Mouse (Mus musculus) midbrain, embryonic 16.5 days (tissue): ENCODE data around the gene Myh2. TPM values are rescaled to one million over a fixed set of nuclear protein-coding genes. Genes with fewer than 3 reads are reported as not detected.

ENCODE experiments used
- ATAC-seq: fragments of 200-750 bp; cut with Nextera tagmentation; 2 replicates; pipeline ENCODE4 v1.8.0; 2017; ENCODE audit warnings: moderate TSS enrichment
- H3K27ac ChIP-seq: fragments of 300-500 bp; sonication (generic); 2 replicates; pipeline ENCODE4 v1.5.1; 2014; ENCODE audit warnings: mild to moderate bottlenecking, low read length, mixed read lengths
- H3K27me3 ChIP-seq: fragments of 300-500 bp; sonication (generic); 2 replicates; pipeline ENCODE4 v1.6.1; 2014; ENCODE audit warnings: low read depth, low read length, mixed read lengths; ENCODE audit not compliant: control insufficient read depth, insufficient read depth
- H3K36me3 ChIP-seq: fragments of 300-500 bp; sonication (generic); 2 replicates; pipeline ENCODE4 v1.6.1; 2014; ENCODE audit warnings: mild to moderate bottlenecking, low read length, moderate library complexity, mixed read lengths; ENCODE audit not compliant: control insufficient read depth, insufficient read depth
- H3K4me1 ChIP-seq: fragments of 300-500 bp; sonication (generic); 2 replicates; pipeline ENCODE4 v1.6.1; 2014; ENCODE audit warnings: mild to moderate bottlenecking, low read length, mixed read lengths; ENCODE audit not compliant: control insufficient read depth, insufficient read depth
- H3K4me2 ChIP-seq: fragments of 300-500 bp; sonication (generic); 2 replicates; pipeline ENCODE4 v1.6.1; 2014; ENCODE audit warnings: mild to moderate bottlenecking, low read length, mixed read lengths
- H3K4me3 ChIP-seq: fragments of 300-500 bp; sonication (generic); 2 replicates; pipeline ENCODE4 v1.5.1; 2014; ENCODE audit warnings: low read depth, mild to moderate bottlenecking, low read length, moderate library complexity, mixed read lengths
- H3K9ac ChIP-seq: fragments of 300-500 bp; sonication (generic); 2 replicates; pipeline ENCODE4 v1.6.1; 2014; ENCODE audit warnings: low read depth, low read length, mixed read lengths
- H3K9me3 ChIP-seq: fragments of 300-500 bp; sonication (generic); replicated peaks from 2 replicates; pipeline ENCODE4 v1.6.1; 2014; ENCODE audit warnings: mild to moderate bottlenecking, low read length, mixed read lengths; ENCODE audit not compliant: control insufficient read depth, poor library complexity, severe bottlenecking
- WGBS: fragments of 180-500 bp; shearing (Covaris S2); extraction: QIAGEN DNeasy Blood & Tissue Kit; methylation state at CpG from one replicate; pipeline ENCODE4 v1.1.7; 2014; 5-methylcytosine and 5-hydroxymethylcytosine counted together
- polyA plus RNA-seq: library from polyadenylated mRNA; unstranded; fragments of >200 nt; fragmentation: Nextera tagmentation; extraction: Ambion mirVana; gene quantifications from 2 replicates; pipeline ENCODE4 v1.2.1, GENCODE M21; 2015

Gene Myh2
- 0.14 and 0.25 TPM in 2 replicates for polyA plus RNA-seq

GRCm38 (mm10) chr11:67170727-67171126 lies at the start of gene Myh2:
Myh2 (plus strand) TSS chr11:67171027.
- no peak for ATAC-seq
- 57% methylated on average over 14 of the region's 14 CpGs for WGBS
- H3K4me2 ChIP-seq: no peak within 1 kb of the TSS
- no peaks in the 10 kb centered on the region for H3K4me1 ChIP-seq
- H3K27me3 ChIP-seq: no peaks in the 10 kb centered on the region
- no peak within 1 kb of the TSS for H3K9ac ChIP-seq
- H3K4me3 ChIP-seq: no peak within 1 kb of the TSS
- H3K9me3 ChIP-seq: no peaks in the 10 kb centered on the region
- H3K36me3 ChIP-seq: no peaks in the 10 kb centered on the region
- H3K27ac ChIP-seq: no peak within 1 kb of the TSS

- H3K4me3 ChIP-seq: no peak overlapping the region
- 55% methylated on average over 7 of the region's 7 CpGs for WGBS
- no peak overlapping the region for H3K4me2 ChIP-seq
- no peak overlapping the region for H3K9ac ChIP-seq
- H3K4me1 ChIP-seq: peaks cover 2% of the 10 kb centered on the region; the same call in 1 of the 2 replicates
- ATAC-seq: no peak
- 0 out of 2 replicates have a peak overlapping the region, but pooled peaks have one; percentile 33 for H3K27ac ChIP-seq
- no peaks in the 10 kb centered on the region for H3K36me3 ChIP-seq
- H3K9me3 ChIP-seq: no peaks in the 10 kb centered on the region
- H3K27me3 ChIP-seq: no peaks in the 10 kb centered on the region
Measured at GRCm38 (mm10) chr11:67124943-67125342, 45.9 kb upstream of the Myh2 start.

GRCm38 (mm10) chr11:67125361-67125760 lies 45.5 kb upstream of the Myh2 start:
- no peak overlapping the region for H3K4me2 ChIP-seq
- H3K4me3 ChIP-seq: no peak overlapping the region
- no peak overlapping the region for H3K9ac ChIP-seq
- no peaks in the 10 kb centered on the region for H3K9me3 ChIP-seq
- H3K4me1 ChIP-seq: peaks cover 2% of the 10 kb centered on the region; the same call in 1 of the 2 replicates
- H3K27me3 ChIP-seq: no peaks in the 10 kb centered on the region
- H3K36me3 ChIP-seq: no peaks in the 10 kb centered on the region
- H3K27ac ChIP-seq: no peak overlapping the region
- WGBS: 69% methylated on average over 17 of the region's 17 CpGs
- ATAC-seq: no peak

- Histone ChIP-seq H3K4me1 (no peaks in the 10 kb centered on the region), H3K27ac (no peak overlapping the region), H3K9me3 (no peaks in the 10 kb centered on the region), H3K4me2 (no peak overlapping the region), H3K27me3 (no peaks in the 10 kb centered on the region), H3K36me3 (no peaks in the 10 kb centered on the region), H3K4me3 (no peak overlapping the region), H3K9ac (no peak overlapping the region)
- WGBS: 71% methylated on average over 2 of the region's 2 CpGs
- ATAC-seq: no peak
Measured at GRCm38 (mm10) chr11:67133526-67133925, 37.3 kb upstream of the Myh2 start.

GRCm38 (mm10) chr11:67134654-67135053 lies 36.2 kb upstream of the Myh2 start:
- Histone ChIP-seq H3K9me3 (no peaks in the 10 kb centered on the region), H3K36me3 (no peaks in the 10 kb centered on the region), H3K4me1 (no peaks in the 10 kb centered on the region), H3K27me3 (no peaks in the 10 kb centered on the region), H3K9ac (no peak overlapping the region), H3K4me3 (no peak overlapping the region), H3K4me2 (no peak overlapping the region), H3K27ac (no peak overlapping the region)
- WGBS: 61% methylated on average over 6 of the region's 6 CpGs
- ATAC-seq: 0 out of 2 replicates have a peak, but pooled peaks have one; percentile 39

GRCm38 (mm10) chr11:67135532-67135931 lies 35.3 kb upstream of the Myh2 start:
- no peak overlapping the region for H3K9ac ChIP-seq
- no peaks in the 10 kb centered on the region for H3K36me3 ChIP-seq
- no peak for ATAC-seq
- H3K27ac ChIP-seq: no peak overlapping the region
- H3K4me1 ChIP-seq: no peaks in the 10 kb centered on the region
- WGBS: 81% methylated on average over 2 of the region's 2 CpGs
- H3K9me3 ChIP-seq: no peaks in the 10 kb centered on the region
- no peak overlapping the region for H3K4me2 ChIP-seq
- no peaks in the 10 kb centered on the region for H3K27me3 ChIP-seq
- H3K4me3 ChIP-seq: no peak overlapping the region

GRCm38 (mm10) chr11:67139556-67139955 lies 31.3 kb upstream of the Myh2 start:
- Histone ChIP-seq H3K9me3 (no peaks in the 10 kb centered on the region), H3K4me1 (no peaks in the 10 kb centered on the region), H3K4me2 (no peak overlapping the region), H3K9ac (no peak overlapping the region), H3K27ac (no peak overlapping the region), H3K27me3 (no peaks in the 10 kb centered on the region), H3K36me3 (no peaks in the 10 kb centered on the region), H3K4me3 (no peak overlapping the region)
- 84% methylated on average over 8 of the region's 8 CpGs for WGBS
- ATAC-seq: no peak

GRCm38 (mm10) chr11:67140175-67140574 lies 30.7 kb upstream of the Myh2 start:
- H3K4me3 ChIP-seq: no peak overlapping the region
- ATAC-seq: no peak
- H3K27me3 ChIP-seq: no peaks in the 10 kb centered on the region
- no peak overlapping the region for H3K4me2 ChIP-seq
- no peaks in the 10 kb centered on the region for H3K36me3 ChIP-seq
- 84% methylated on average over 5 of the region's 5 CpGs for WGBS
- H3K9me3 ChIP-seq: no peaks in the 10 kb centered on the region
- H3K27ac ChIP-seq: no peak overlapping the region
- no peaks in the 10 kb centered on the region for H3K4me1 ChIP-seq
- H3K9ac ChIP-seq: no peak overlapping the region

GRCm38 (mm10) chr11:67141031-67141430 lies 29.8 kb upstream of the Myh2 start:
- 79% methylated on average over 6 of the region's 6 CpGs for WGBS
- Histone ChIP-seq H3K4me2 (no peak overlapping the region), H3K27ac (no peak overlapping the region), H3K36me3 (no peaks in the 10 kb centered on the region), H3K9me3 (no peaks in the 10 kb centered on the region), H3K4me3 (no peak overlapping the region), H3K4me1 (no peaks in the 10 kb centered on the region), H3K27me3 (no peaks in the 10 kb centered on the region), H3K9ac (no peak overlapping the region)
- no peak for ATAC-seq
